Mouse (Mus musculus): Measurements from ENCODE around the gene Sgcd. TPM values are rescaled to one million over a fixed set of nuclear protein-coding genes. Genes with fewer than 3 reads are reported as not detected.

The Sgcd gene
- polyA plus RNA-seq (2015; fragmentation: Nextera tagmentation; extraction: Ambion mirVana) = 0.05 and 0.09 TPM in 2 replicates

GRCm38 (mm10) chr11:47988697-47989533, at the start of gene Sgcd:
TSS of gene Sgcd (minus strand) at chr11:47988969.
- H3K4me3 ChIP-seq (ENCODE audit: low read depth, low read length) = peak within 1 kb of the TSS; percentile 34
- WGBS (ENCODE audit: insufficient replicate concordance) = under 1% methylated on average over 56 of the region's 67 CpGs
- H3K9ac ChIP-seq (replicated peaks) = no peak within 1 kb of the TSS
- peaks cover 18% of the 10 kb centered on the region for H3K27me3 ChIP-seq (ENCODE audit: insufficient read depth, low read length)
- TF ChIP-seq CTCF (IDR thresholded peaks at IDR 0.05; ENCODE audit: low read depth) (no peak), EP300 (IDR thresholded peaks at IDR 0.05; ENCODE audit: low read depth) (no peak)
- no peaks in the 10 kb centered on the region for H3K9me3 ChIP-seq (ENCODE audit: low read length)
- no peaks in the 10 kb centered on the region for H3K36me3 ChIP-seq (replicated peaks; ENCODE audit: insufficient read depth, low read length)
- H3K4me2 ChIP-seq (ENCODE audit: low read depth, low read length) = peak within 1 kb of the TSS; percentile 62
- H3K27ac ChIP-seq (ENCODE audit: low read depth) = no peak within 1 kb of the TSS
- no peaks in the 10 kb centered on the region for H3K4me1 ChIP-seq (ENCODE audit: insufficient read depth)
- DNase-seq = peak; percentile 13
- ATAC-seq = no peak

- no peak for TF ChIP-seq CTCF (IDR thresholded peaks at IDR 0.05; ENCODE audit: low read depth)
- TF ChIP-seq EP300 (IDR thresholded peaks at IDR 0.05; ENCODE audit: low read depth) = no peak
- ATAC-seq = no peak
Measured at GRCm38 (mm10) chr11:48038051-48038450, 49.3 kb upstream of the Sgcd start.

GRCm38 (mm10) chr11:48012836-48013235, 24.1 kb upstream of the Sgcd start:
- Histone ChIP-seq H3K36me3 (replicated peaks; ENCODE audit: insufficient read depth, low read length) (no peaks in the 10 kb centered on the region), H3K4me3 (ENCODE audit: low read depth, low read length) (no peak overlapping the region), H3K27me3 (ENCODE audit: insufficient read depth, low read length) (no peaks in the 10 kb centered on the region), H3K4me1 (ENCODE audit: insufficient read depth) (no peaks in the 10 kb centered on the region), H3K9ac (replicated peaks) (no peak overlapping the region), H3K9me3 (ENCODE audit: low read length) (no peaks in the 10 kb centered on the region), H3K27ac (ENCODE audit: low read depth) (no peak overlapping the region), H3K4me2 (ENCODE audit: low read depth, low read length) (no peak overlapping the region)
- ATAC-seq = no peak
- 44% methylated on average over 3 of the region's 3 CpGs for WGBS (ENCODE audit: insufficient replicate concordance)
- no peak for DNase-seq
- no peak for TF ChIP-seq EP300 (IDR thresholded peaks at IDR 0.05; ENCODE audit: low read depth)
- TF ChIP-seq CTCF (IDR thresholded peaks at IDR 0.05; ENCODE audit: low read depth) = no peak

More at GRCm38 (mm10) chr11:48038051-48038450, 49.3 kb upstream of the Sgcd start:
- no peaks in the 10 kb centered on the region for H3K4me1 ChIP-seq (ENCODE audit: insufficient read depth)
- no peak overlapping the region for H3K4me2 ChIP-seq (ENCODE audit: low read depth, low read length)
- H3K4me3 ChIP-seq (ENCODE audit: low read depth, low read length) = no peak overlapping the region
- WGBS (ENCODE audit: insufficient replicate concordance) = 64% methylated on average over 4 of the region's 4 CpGs
- no peaks in the 10 kb centered on the region for H3K9me3 ChIP-seq (ENCODE audit: low read length)
- H3K27me3 ChIP-seq (ENCODE audit: insufficient read depth, low read length) = no peaks in the 10 kb centered on the region
- no peaks in the 10 kb centered on the region for H3K36me3 ChIP-seq (replicated peaks; ENCODE audit: insufficient read depth, low read length)
- no peak overlapping the region for H3K9ac ChIP-seq (replicated peaks)
- no peak overlapping the region for H3K27ac ChIP-seq (ENCODE audit: low read depth)
- DNase-seq = no peak

GRCm38 (mm10) chr11:47988333-47988696, 454 bp downstream of the Sgcd start:
- DNase-seq (no peak), ATAC-seq (no peak)
- WGBS (ENCODE audit: insufficient replicate concordance) = 1% methylated on average over 28 of the region's 31 CpGs
- Histone ChIP-seq H3K4me2 (ENCODE audit: low read depth, low read length) (peak overlapping the region; percentile 62), H3K36me3 (replicated peaks; ENCODE audit: insufficient read depth, low read length) (no peaks in the 10 kb centered on the region), H3K27me3 (ENCODE audit: insufficient read depth, low read length) (peaks cover 18% of the 10 kb centered on the region), H3K27ac (ENCODE audit: low read depth) (no peak overlapping the region), H3K9me3 (ENCODE audit: low read length) (no peaks in the 10 kb centered on the region), H3K4me1 (ENCODE audit: insufficient read depth) (no peaks in the 10 kb centered on the region), H3K9ac (replicated peaks) (no peak overlapping the region), H3K4me3 (ENCODE audit: low read depth, low read length) (peak overlapping the region; percentile 34)
- no peak for TF ChIP-seq EP300 (IDR thresholded peaks at IDR 0.05; ENCODE audit: low read depth)
- no peak for TF ChIP-seq CTCF (IDR thresholded peaks at IDR 0.05; ENCODE audit: low read depth)

GRCm38 (mm10) chr11:47987893-47988267, 889 bp downstream of the Sgcd start:
- DNase-seq (no peak), ATAC-seq (no peak)
- Histone ChIP-seq H3K27ac (ENCODE audit: low read depth) (no peak overlapping the region), H3K4me2 (ENCODE audit: low read depth, low read length) (no peak overlapping the region), H3K36me3 (replicated peaks; ENCODE audit: insufficient read depth, low read length) (no peaks in the 10 kb centered on the region), H3K4me1 (ENCODE audit: insufficient read depth) (no peaks in the 10 kb centered on the region), H3K27me3 (ENCODE audit: insufficient read depth, low read length) (peaks cover 18% of the 10 kb centered on the region), H3K9ac (replicated peaks) (no peak overlapping the region), H3K4me3 (ENCODE audit: low read depth, low read length) (no peak overlapping the region), H3K9me3 (ENCODE audit: low read length) (no peaks in the 10 kb centered on the region)
- TF ChIP-seq EP300 (IDR thresholded peaks at IDR 0.05; ENCODE audit: low read depth) (no peak), CTCF (IDR thresholded peaks at IDR 0.05; ENCODE audit: low read depth) (no peak)
- 14% methylated on average over 12 of the region's 12 CpGs for WGBS (ENCODE audit: insufficient replicate concordance)

GRCm38 (mm10) chr11:47987251-47987892, 1.4 kb downstream of the Sgcd start:
- no peak overlapping the region for H3K4me2 ChIP-seq (ENCODE audit: low read depth, low read length)
- no peaks in the 10 kb centered on the region for H3K36me3 ChIP-seq (replicated peaks; ENCODE audit: insufficient read depth, low read length)
- H3K9ac ChIP-seq (replicated peaks) = no peak overlapping the region
- ATAC-seq (no peak), DNase-seq (no peak)
- no peak overlapping the region for H3K27ac ChIP-seq (ENCODE audit: low read depth)
- peaks cover 18% of the 10 kb centered on the region for H3K27me3 ChIP-seq (ENCODE audit: insufficient read depth, low read length)
- H3K4me1 ChIP-seq (ENCODE audit: insufficient read depth) = no peaks in the 10 kb centered on the region
- no peak for TF ChIP-seq CTCF (IDR thresholded peaks at IDR 0.05; ENCODE audit: low read depth)
- no peak for TF ChIP-seq EP300 (IDR thresholded peaks at IDR 0.05; ENCODE audit: low read depth)
- no peaks in the 10 kb centered on the region for H3K9me3 ChIP-seq (ENCODE audit: low read length)
- WGBS (ENCODE audit: insufficient replicate concordance) = 56% methylated on average over 8 of the region's 8 CpGs
- H3K4me3 ChIP-seq (ENCODE audit: low read depth, low read length) = no peak overlapping the region
